8 mouse cellular contexts compared by ENCODE assay signal in the genomic region with DNA sequence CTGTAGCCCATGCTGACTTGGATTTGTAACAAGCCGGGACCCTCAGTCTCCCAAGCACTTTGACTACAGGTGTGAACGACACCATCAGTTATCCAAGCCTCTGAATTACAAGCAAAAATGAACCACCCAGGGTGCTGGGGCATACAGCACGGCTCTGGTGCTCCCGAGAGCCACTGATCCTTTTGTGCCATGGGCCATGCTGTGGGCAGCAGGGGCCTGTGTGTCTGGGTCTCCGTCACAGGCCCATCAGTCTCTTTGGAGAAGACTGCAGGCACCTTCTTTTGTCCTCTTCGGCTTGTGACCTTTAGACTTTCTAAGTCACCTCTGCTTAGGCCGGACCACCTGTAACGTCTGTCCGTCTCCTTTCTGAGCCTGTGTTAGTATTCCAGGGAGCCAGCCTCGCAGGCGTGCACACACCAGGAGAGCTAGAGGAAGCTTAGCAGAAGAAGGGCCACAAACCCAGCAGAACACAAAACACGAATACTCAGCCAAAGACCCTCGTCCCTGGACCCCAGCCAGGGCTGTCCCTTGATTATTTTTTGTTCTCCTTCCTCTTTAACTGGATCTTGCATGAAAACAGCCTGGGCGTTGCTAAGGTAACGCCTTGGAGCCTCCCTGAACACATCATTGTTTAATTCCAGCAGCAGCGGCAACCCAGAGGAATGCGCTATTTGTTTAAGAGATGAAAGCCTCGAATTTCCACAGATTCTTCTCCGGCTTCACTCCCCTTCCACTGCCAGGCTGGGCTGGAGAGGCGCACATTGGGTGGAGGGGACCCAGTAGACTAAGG. TPM values are rescaled to one million over a fixed set of nuclear protein-coding genes. Genes with fewer than 3 reads are reported as not detected.
A peak's percentile ranks its signal among the peaks of the same experiment; 100 is the strongest.
DNase-seq lines count a peak whose midpoint lies in the region; ATAC-seq lines count a peak whose summit lies in the region.

No protein-coding gene starts in this region.

- no peaks in the 10 kb centered on the region for H3K36me3 ChIP-seq in embryonic facial prominence, embryonic 13.5 days
- H3K36me3 ChIP-seq in heart, embryonic 14.5 days (ENCODE audit: control insufficient read depth, insufficient read depth, low read length): no peaks in the 10 kb centered on the region
- no peaks in the 10 kb centered on the region for H3K36me3 ChIP-seq in lung, embryonic 15.5 days

- no peaks in the 10 kb centered on the region for H3K27me3 ChIP-seq in embryonic facial prominence, embryonic 13.5 days
- no peaks in the 10 kb centered on the region for H3K27me3 ChIP-seq in heart, embryonic 14.5 days (ENCODE audit: control insufficient read depth, insufficient read depth, low read length)
- H3K27me3 ChIP-seq in lung, embryonic 15.5 days: no peaks in the 10 kb centered on the region

- ATAC-seq in embryonic facial prominence, embryonic 13.5 days (ENCODE audit: insufficient number of reproducible peaks, insufficient read depth, low FRiP score, low TSS enrichment, low read depth): peak; percentile 60
- ATAC-seq in heart, embryonic 14.5 days (ENCODE audit: insufficient number of reproducible peaks, insufficient read depth, low FRiP score, low read depth): no peak
- peak; percentile 66 for ATAC-seq in lung, embryonic 15.5 days (ENCODE audit: borderline replicate concordance, extremely low read depth, low FRiP score, low TSS enrichment)

- 0 out of 2 replicates have a peak overlapping the region, but pooled peaks have one; percentile 36 for H3K9ac ChIP-seq in embryonic facial prominence, embryonic 13.5 days
- no peak overlapping the region for H3K9ac ChIP-seq in heart, embryonic 14.5 days (ENCODE audit: low read length)
- no peak overlapping the region for H3K9ac ChIP-seq in lung, embryonic 15.5 days

- H3K4me3 ChIP-seq in embryonic facial prominence, embryonic 13.5 days: no peak overlapping the region
- no peak overlapping the region for H3K4me3 ChIP-seq in heart, embryonic 14.5 days (ENCODE audit: control insufficient read depth in 1 of 2, insufficient read depth in 1 of 2, low read depth in 1 of 2, low read length in 2 of 2)
- H3K4me3 ChIP-seq in lung, embryonic 15.5 days: no peak overlapping the region

- no peaks in the 10 kb centered on the region for H3K9me3 ChIP-seq in embryonic facial prominence, embryonic 13.5 days
- no peaks in the 10 kb centered on the region for H3K9me3 ChIP-seq in heart, embryonic 14.5 days (ENCODE audit: control insufficient read depth, low read length)
- no peaks in the 10 kb centered on the region for H3K9me3 ChIP-seq in lung, embryonic 15.5 days

- H3K27ac ChIP-seq in embryonic facial prominence, embryonic 13.5 days: peak overlapping the region; percentile 55
- H3K27ac ChIP-seq in heart, embryonic 14.5 days (replicated peaks in 1 of 2; ENCODE audit: control insufficient read depth in 1 of 2, insufficient read depth in 1 of 2, low read depth in 2 of 2, low read length in 2 of 2): peak overlapping the region; percentile 60 to 72
- peak overlapping the region; percentile 89 for H3K27ac ChIP-seq in lung, embryonic 15.5 days

- peaks cover 30% of the 10 kb centered on the region for H3K4me1 ChIP-seq in embryonic facial prominence, embryonic 13.5 days
- H3K4me1 ChIP-seq in heart, embryonic 14.5 days (ENCODE audit: control insufficient read depth in 2 of 2, insufficient read depth in 2 of 2, low read length in 2 of 2): peaks cover 26 to 29% of the 10 kb centered on the region in 2 experiments
- H3K4me1 ChIP-seq in lung, embryonic 15.5 days: peaks cover 65% of the 10 kb centered on the region

- peak overlapping the region; percentile 37 for H3K4me2 ChIP-seq in embryonic facial prominence, embryonic 13.5 days
- H3K4me2 ChIP-seq in heart, embryonic 14.5 days (ENCODE audit: low read length): no peak overlapping the region
- peak overlapping the region; percentile 14; the same call in 1 of the 2 replicates for H3K4me2 ChIP-seq in lung, embryonic 15.5 days

- peak; percentile 87 for DNase-seq in ZHBTc4 (ENCODE audit: low read depth, low spot score)
- peak; percentile 37 to 60 for DNase-seq in kidney, postnatal 25 days
- DNase-seq in right cerebral cortex, postnatal 10 days (ENCODE audit: low spot score in 2 of 2): peak; percentile 80 to 88
- no peak for DNase-seq in urinary bladder, adult 2 months (ENCODE audit: low spot score)
- DNase-seq in thymus, postnatal 36 days: no peak

- WGBS in embryonic facial prominence, embryonic 13.5 days: 23% methylated on average over 20 of the region's 20 CpGs
- 52% methylated on average over 20 of the region's 20 CpGs for WGBS in heart, embryonic 14.5 days
- 15% methylated on average over 20 of the region's 20 CpGs for WGBS in lung, embryonic 15.5 days

RNA-seq across cellular contexts. Expression of a gene that starts 32.8 kb away (rescaled TPM):
- polyA plus RNA-seq in embryonic facial prominence, embryonic 13.5 days (2015; fragmentation: Nextera tagmentation; extraction: Ambion mirVana): 7.5 and 8.9 TPM in 2 replicates
- 14.6 and 16.3 TPM in 2 replicates for polyA plus RNA-seq in heart, embryonic 14.5 days (2014; fragmentation: Nextera tagmentation; extraction: Ambion mirVana)
- 33.6 and 37.0 TPM in 2 replicates for polyA plus RNA-seq in lung, embryonic 15.5 days (2015; fragmentation: Nextera tagmentation; extraction: Ambion mirVana)
- 23.1 and 32.5 TPM in 2 replicates for polyA plus RNA-seq in urinary bladder, adult 2 months (2012; rRNA removed)

Comparison
In these comparisons a context has a peak if more than half of its experiments do, and no peak if none do; other contexts are left out.
1. DNase-seq: peak in ZHBTc4 (single experiment), kidney, postnatal 25 days (2 of 2) and right cerebral cortex, postnatal 10 days (2 of 2); none in urinary bladder, adult 2 months (single experiment) and thymus, postnatal 36 days (0 of 2).
2. Peak in every context shown above with its lines, with median percentiles within 50 percentile points of each other: H3K27ac ChIP-seq.